Mouse (Mus musculus) heart, embryonic 10.5 days (tissue): ENCODE data around the gene Podn. TPM values are rescaled to one million over a fixed set of nuclear protein-coding genes. Genes with fewer than 3 reads are reported as not detected.
"Not testable (repeated sequence)": the region's sequence is repeated elsewhere in the genome, so short reads cannot be mapped to it uniquely, and the experiment has no call there.

ENCODE experiments used
- DNase-seq: peaks from one replicate; pipeline ENCODE4 v3.0.0-alpha.2; 2017; ENCODE audit warnings: low spot score
- H3K27ac ChIP-seq: fragments of 300-500 bp; sonication (generic); 2 replicates; pipeline ENCODE4 v1.5.1; 2016; ENCODE audit warnings: mild to moderate bottlenecking
- H3K27me3 ChIP-seq: fragments of 300-500 bp; sonication (generic); 2 replicates; pipeline ENCODE4 v1.6.1; 2016; ENCODE audit warnings: mild to moderate bottlenecking; ENCODE audit not compliant: poor library complexity, insufficient read depth, severe bottlenecking
- H3K36me3 ChIP-seq: fragments of 300-500 bp; sonication (generic); 2 replicates; pipeline ENCODE4 v1.6.1; 2016; ENCODE audit warnings: mild to moderate bottlenecking, moderate library complexity
- H3K4me1 ChIP-seq: fragments of 300-500 bp; sonication (generic); 2 replicates; pipeline ENCODE4 v1.6.1; 2016; ENCODE audit warnings: mild to moderate bottlenecking
- H3K4me3 ChIP-seq: fragments of 300-500 bp; sonication (generic); 2 replicates; pipeline ENCODE4 v1.5.1; 2016; ENCODE audit warnings: mild to moderate bottlenecking, moderate library complexity
- H3K9me3 ChIP-seq: fragments of 300-500 bp; sonication (generic); 2 replicates; pipeline ENCODE4 v1.6.1; 2016; ENCODE audit warnings: mild to moderate bottlenecking, moderate library complexity
- WGBS: fragments of 180-500 bp; shearing (Covaris S2); methylation state at CpG from one replicate; pipeline ENCODE4 v1.1.7; 2016; 5-methylcytosine and 5-hydroxymethylcytosine counted together
- polyA plus RNA-seq: library from polyadenylated mRNA; unstranded; fragments of >200 nt; fragmentation: Nextera tagmentation; extraction: Ambion mirVana; gene quantifications from 2 replicates; pipeline ENCODE4 v1.2.1, GENCODE M21; 2016

The Podn gene
- polyA plus RNA-seq: 0.21 and 0.48 TPM in 2 replicates

DNA sequence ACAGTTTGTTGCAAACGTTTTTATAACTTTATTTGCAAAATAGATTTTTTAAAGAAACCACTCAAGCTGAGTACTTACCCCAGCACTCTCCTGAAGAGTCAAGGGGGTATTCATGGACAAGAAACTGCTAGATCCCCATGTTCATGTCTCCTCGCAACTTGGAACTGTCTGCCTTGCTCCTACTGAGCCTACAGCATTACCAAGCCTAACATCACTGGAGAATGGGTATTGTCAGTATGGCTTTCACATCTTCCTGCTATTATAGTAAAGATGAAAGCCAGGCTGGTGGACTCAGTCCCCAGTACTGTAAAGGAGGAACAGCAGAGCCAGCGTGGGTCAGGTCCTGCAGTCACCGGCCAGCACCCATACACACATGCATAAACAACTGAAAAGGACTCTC lies at the start of gene Podn:
Podn (minus strand) TSS at position 101 of the 400 bp plus-strand sequence.
- H3K27me3 ChIP-seq: no peaks in the 10 kb centered on the region
- no peak within 1 kb of the TSS for H3K4me3 ChIP-seq
- 77% methylated on average over 4 of the region's 4 CpGs for WGBS
- H3K36me3 ChIP-seq: peaks cover 8% of the 10 kb centered on the region; the same call in 1 of the 2 replicates
- no peaks in the 10 kb centered on the region for H3K4me1 ChIP-seq
- DNase-seq: no peak
- no peaks in the 10 kb centered on the region for H3K9me3 ChIP-seq
- no peak within 1 kb of the TSS for H3K27ac ChIP-seq

GRCm38 (mm10) chr4:108145554-108145953 lies 49.3 kb upstream of the Podn start:
- not testable (repeated sequence) for H3K4me1 ChIP-seq, H3K9me3 ChIP-seq, H3K27ac ChIP-seq, H3K27me3 ChIP-seq, DNase-seq, H3K4me3 ChIP-seq, H3K36me3 ChIP-seq
- WGBS: 34% methylated on average over 3 of the region's 3 CpGs

- WGBS: 87% methylated on average over 1 of the region's 1 CpGs
- Histone ChIP-seq H3K27ac (no peak within 1 kb of the TSS), H3K27me3 (no peaks in the 10 kb centered on the region)
Measured at GRCm38 (mm10) chr4:108144880-108145279, 48.6 kb upstream of the Podn start, which contains the start of gene Scp2. Gene Scp2 (minus strand): TSS chr4:108144998.

DNA sequence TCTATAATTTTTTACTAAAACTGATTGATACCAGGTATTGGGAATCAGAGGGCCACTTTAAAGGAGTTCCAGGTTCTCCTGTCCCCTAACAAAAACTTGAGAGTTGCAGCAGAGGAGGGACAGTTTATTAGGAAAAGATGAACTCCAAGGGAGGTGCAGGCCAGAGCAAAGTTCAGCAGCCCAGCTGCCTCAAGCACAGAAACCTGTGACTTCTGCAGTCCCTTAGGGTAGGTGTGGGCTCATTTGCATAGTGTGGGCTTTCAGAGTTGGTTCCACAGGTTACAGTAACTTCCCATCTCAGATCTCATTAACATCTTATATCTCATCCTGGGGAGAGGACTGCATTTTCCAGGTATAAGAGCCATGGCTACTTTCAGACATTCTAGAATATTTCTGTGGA lies 47.5 kb upstream of the Podn start:
- H3K9me3 ChIP-seq: no peaks in the 10 kb centered on the region
- no peak overlapping the region for H3K4me3 ChIP-seq
- H3K4me1 ChIP-seq: no peaks in the 10 kb centered on the region
- no peak overlapping the region for H3K27ac ChIP-seq
- no peak for DNase-seq
- no peaks in the 10 kb centered on the region for H3K27me3 ChIP-seq
- H3K36me3 ChIP-seq: no peaks in the 10 kb centered on the region

More at GRCm38 (mm10) chr4:108144880-108145279, 48.6 kb upstream of the Podn start, which contains the start of gene Scp2:
- DNase-seq: no peak
- H3K9me3 ChIP-seq: no peaks in the 10 kb centered on the region
- H3K4me3 ChIP-seq: no peak within 1 kb of the TSS
- H3K4me1 ChIP-seq: no peaks in the 10 kb centered on the region
- H3K36me3 ChIP-seq: no peaks in the 10 kb centered on the region

- H3K27ac ChIP-seq, H3K36me3 ChIP-seq, H3K4me3 ChIP-seq, H3K27me3 ChIP-seq, H3K9me3 ChIP-seq, DNase-seq, H3K4me1 ChIP-seq: not testable (repeated sequence)
- 77% methylated on average over 2 of the region's 2 CpGs for WGBS
Measured at GRCm38 (mm10) chr4:108143178-108143577, 46.9 kb upstream of the Podn start.

- H3K4me1 ChIP-seq: no peaks in the 10 kb centered on the region
- H3K4me3 ChIP-seq: no peak overlapping the region
- no peaks in the 10 kb centered on the region for H3K36me3 ChIP-seq
- no peak for DNase-seq
- no peaks in the 10 kb centered on the region for H3K27me3 ChIP-seq
- no peaks in the 10 kb centered on the region for H3K9me3 ChIP-seq
- no peak overlapping the region for H3K27ac ChIP-seq
- 76% methylated on average over 5 of the region's 5 CpGs for WGBS
Measured at GRCm38 (mm10) chr4:108136938-108137337, 40.7 kb upstream of the Podn start.

GRCm38 (mm10) chr4:108130452-108130851 lies 34.2 kb upstream of the Podn start:
- no peak overlapping the region for H3K4me3 ChIP-seq
- H3K27me3 ChIP-seq: no peaks in the 10 kb centered on the region
- no peak overlapping the region for H3K27ac ChIP-seq
- H3K9me3 ChIP-seq: no peaks in the 10 kb centered on the region
- WGBS: 82% methylated on average over 3 of the region's 3 CpGs
- DNase-seq: no peak
- peaks cover 8% of the 10 kb centered on the region; the same call in 1 of the 2 replicates for H3K4me1 ChIP-seq
- H3K36me3 ChIP-seq: no peaks in the 10 kb centered on the region

DNA sequence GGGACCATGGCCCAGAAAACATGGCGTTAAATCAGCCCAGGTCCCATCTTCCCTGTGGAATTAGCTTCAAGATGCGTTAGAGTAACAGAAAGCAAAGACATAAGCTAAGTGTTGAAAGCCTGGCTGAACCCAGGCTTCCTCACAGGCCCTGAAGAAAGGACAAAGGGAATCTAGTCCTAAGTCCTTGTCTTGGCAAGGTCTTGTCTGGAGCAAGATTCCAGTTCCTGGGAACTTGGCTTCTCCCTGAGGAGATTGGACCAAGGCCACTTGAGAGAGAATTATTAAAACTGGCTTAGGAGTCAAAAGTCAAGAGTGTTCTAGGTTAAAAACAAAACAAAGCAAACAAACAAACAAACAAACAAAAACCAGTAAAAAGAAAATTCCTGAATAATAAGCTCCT lies 32.1 kb upstream of the Podn start:
- Histone ChIP-seq H3K27me3 (no peaks in the 10 kb centered on the region), H3K4me3 (no peak overlapping the region), H3K9me3 (no peaks in the 10 kb centered on the region), H3K36me3 (no peaks in the 10 kb centered on the region), H3K27ac (no peak overlapping the region), H3K4me1 (peaks cover 8% of the 10 kb centered on the region; the same call in 1 of the 2 replicates)
- DNase-seq: no peak
- WGBS: 79% methylated on average over 2 of the region's 2 CpGs

DNA sequence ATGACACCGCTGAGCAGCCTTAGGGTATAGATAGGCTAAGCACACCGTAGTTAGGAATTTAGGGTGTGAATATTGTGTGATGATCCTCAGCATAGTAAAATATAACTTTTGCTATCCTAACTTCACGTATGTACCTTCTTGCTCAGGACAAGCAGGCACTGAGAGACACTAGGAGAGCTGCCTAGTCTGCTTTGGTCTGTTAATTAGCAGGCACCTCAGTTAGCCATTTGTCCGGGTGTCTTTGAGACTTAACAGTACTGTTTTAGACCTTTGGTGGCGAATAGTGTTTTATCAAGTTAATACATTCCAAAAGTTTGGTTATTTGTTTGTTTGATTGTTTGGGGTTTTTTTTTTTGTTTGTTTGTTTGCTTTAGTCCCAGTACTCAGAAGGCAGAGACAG lies 31.3 kb upstream of the Podn start:
- no peak for DNase-seq
- Histone ChIP-seq H3K4me3 (no peak overlapping the region), H3K36me3 (no peaks in the 10 kb centered on the region), H3K27me3 (no peaks in the 10 kb centered on the region), H3K4me1 (peaks cover 8% of the 10 kb centered on the region; the same call in 1 of the 2 replicates), H3K27ac (no peak overlapping the region), H3K9me3 (no peaks in the 10 kb centered on the region)
- WGBS: 86% methylated on average over 5 of the region's 5 CpGs

DNA sequence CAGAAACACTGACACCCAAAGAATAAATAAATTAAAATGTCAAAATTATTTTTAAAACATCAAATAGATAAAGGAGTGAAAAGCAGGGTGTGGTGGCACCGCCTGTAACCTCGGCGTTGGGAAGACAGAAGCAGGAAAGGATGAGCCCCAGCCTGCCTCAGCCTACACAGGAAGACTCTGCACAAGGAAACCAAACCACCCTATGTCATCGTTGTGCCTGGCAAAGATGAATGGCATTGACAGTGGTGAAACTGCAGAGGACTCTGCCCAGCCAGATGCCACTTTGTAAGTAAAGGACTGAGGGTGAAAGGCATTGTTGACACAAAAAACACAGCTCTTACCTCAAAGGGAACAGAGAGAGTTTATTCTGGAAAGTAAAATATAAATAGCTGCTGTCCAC lies 30.0 kb upstream of the Podn start:
- H3K36me3 ChIP-seq: no peaks in the 10 kb centered on the region
- no peaks in the 10 kb centered on the region for H3K9me3 ChIP-seq
- H3K27ac ChIP-seq: no peak overlapping the region
- 84% methylated on average over 4 of the region's 4 CpGs for WGBS
- H3K27me3 ChIP-seq: no peaks in the 10 kb centered on the region
- DNase-seq: no peak
- peaks cover 8% of the 10 kb centered on the region; the same call in 1 of the 2 replicates for H3K4me1 ChIP-seq
- no peak overlapping the region for H3K4me3 ChIP-seq

GRCm38 (mm10) chr4:108124104-108124503 lies 27.9 kb upstream of the Podn start:
- Histone ChIP-seq H3K9me3 (no peaks in the 10 kb centered on the region), H3K36me3 (no peaks in the 10 kb centered on the region), H3K27ac (no peak overlapping the region), H3K4me1 (peaks cover 8% of the 10 kb centered on the region; the same call in 1 of the 2 replicates), H3K4me3 (no peak overlapping the region), H3K27me3 (no peaks in the 10 kb centered on the region)
- no peak for DNase-seq
- 93% methylated on average over 1 of the region's 1 CpGs for WGBS

DNA sequence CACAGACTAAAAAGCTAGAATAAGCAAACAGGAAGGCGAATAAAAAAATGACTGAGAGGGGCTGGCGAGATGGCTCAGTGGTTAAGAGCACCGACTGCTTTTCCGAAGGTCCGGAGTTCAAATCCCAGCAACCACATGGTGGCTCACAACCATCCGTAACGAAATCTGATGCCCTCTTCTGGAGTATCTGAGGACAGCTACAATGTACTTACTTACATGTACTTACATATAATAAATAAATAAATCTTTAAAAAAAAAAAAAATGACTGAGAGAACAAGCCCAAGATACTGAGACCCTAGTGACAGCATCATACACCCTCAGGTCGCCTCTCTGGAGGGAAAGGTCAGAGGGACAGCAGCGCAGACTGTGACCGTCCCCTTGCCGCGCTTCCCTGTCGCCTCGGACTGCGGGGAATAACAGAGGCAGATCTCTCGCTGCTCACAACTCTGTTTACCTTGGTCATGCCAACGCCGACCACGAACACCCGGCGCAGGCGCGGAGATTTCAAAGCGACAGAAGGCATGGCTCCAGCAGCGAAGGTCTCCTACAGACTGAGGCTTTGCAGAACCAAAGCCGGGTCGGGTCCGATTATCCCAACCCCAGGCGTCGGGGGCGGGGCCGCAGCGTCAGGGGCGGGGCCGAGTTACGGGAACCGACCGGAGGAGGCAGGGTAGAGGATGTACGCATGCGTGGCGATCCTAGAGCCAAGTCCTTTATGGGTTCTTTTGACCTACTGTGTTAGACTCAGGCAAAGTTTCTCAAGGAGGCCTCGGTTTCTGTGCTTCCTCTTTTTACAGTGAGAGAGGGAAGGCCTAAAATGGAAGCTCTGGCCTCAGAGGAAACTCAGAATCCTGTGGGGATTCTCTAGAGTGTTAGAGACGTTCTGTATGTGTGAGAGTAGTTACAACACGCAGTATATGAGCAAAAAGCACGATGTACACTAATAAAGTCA lies 22.0 kb upstream of the Podn start:
- DNase-seq: peak; percentile 95
- no peaks in the 10 kb centered on the region for H3K27me3 ChIP-seq
- H3K4me1 ChIP-seq: no peaks in the 10 kb centered on the region
- H3K9me3 ChIP-seq: no peaks in the 10 kb centered on the region
- no peaks in the 10 kb centered on the region for H3K36me3 ChIP-seq
- H3K4me3 ChIP-seq: peak overlapping the region; percentile 74
- H3K27ac ChIP-seq: peak overlapping the region; percentile 87
- WGBS: 12% methylated on average over 45 of the region's 45 CpGs

DNA sequence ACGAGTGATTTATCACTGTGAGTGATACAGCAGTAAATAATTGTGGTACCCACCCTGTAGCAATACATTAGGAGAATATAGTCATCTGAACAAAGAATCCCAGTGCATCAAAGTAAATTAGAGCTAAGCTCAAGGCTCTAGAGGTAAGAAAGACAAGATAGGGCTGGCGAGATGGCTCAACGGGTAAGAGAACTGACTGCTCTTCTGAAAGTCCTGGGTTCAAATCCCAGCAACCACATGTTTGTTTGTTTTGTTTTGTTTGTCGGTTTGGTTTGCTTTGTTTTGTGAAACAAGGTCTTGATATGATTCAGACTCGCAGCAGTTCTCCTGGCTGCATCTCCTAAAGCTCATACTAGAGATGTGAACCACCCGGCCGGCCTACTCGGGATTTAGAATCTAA lies 21.2 kb upstream of the Podn start:
- WGBS: 86% methylated on average over 8 of the region's 8 CpGs
- no peak for DNase-seq
- H3K36me3 ChIP-seq: no peaks in the 10 kb centered on the region

More for the DNA sequence above, 21.2 kb upstream of the Podn start:
- H3K9me3 ChIP-seq: no peaks in the 10 kb centered on the region
- H3K27ac ChIP-seq: no peak overlapping the region
- H3K4me3 ChIP-seq: no peak overlapping the region
- no peaks in the 10 kb centered on the region for H3K27me3 ChIP-seq
- no peaks in the 10 kb centered on the region for H3K4me1 ChIP-seq
